Mouse (Mus musculus): ENCODE measurements at regions not wholly inside any gene's neighbourhood (a gene's known extent, or its start where the extent isn't known, plus 50 kb on each side); places are given as distances from the start of the nearest gene placed in this dataset.
"Not testable (repeated sequence)": the region's sequence is repeated elsewhere in the genome, so short reads cannot be mapped to it uniquely, and the experiment has no call there.

DNA sequence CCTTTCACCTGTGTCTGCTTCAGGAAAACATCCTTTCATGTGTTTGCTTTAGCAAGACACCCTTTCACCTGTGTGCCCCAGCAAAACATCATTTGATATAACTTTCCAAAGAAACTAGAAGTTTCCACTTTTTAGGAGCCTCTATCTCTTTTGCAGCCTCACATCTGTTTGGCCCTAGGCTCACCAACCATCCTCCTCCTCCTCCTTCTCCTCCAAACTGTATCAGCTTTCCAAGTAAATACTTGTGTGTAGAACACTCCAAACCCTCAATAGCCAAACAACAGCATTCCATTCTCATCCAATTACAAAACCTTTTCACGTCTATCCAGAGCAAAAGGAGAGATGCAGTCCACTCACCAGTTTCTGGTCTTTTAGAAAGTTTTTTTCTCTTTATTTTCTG, 133.1 kb downstream of the Zxdb start:
- no peak overlapping the region for H3K4me3 ChIP-seq (ENCODE audit: insufficient read depth, poor library complexity, severe bottlenecking)
- H3K27me3 ChIP-seq (ENCODE audit: control insufficient read depth, insufficient read depth, insufficient read length), result no peaks in the 10 kb centered on the region
- no peak overlapping the region for H3ac ChIP-seq (ENCODE audit: control insufficient read depth, insufficient read length, low read depth)
- no peaks in the 10 kb centered on the region for H3K79me2 ChIP-seq (ENCODE audit: control insufficient read depth, insufficient read depth)
- H3K79me3 ChIP-seq (ENCODE audit: low read depth), result no peaks in the 10 kb centered on the region
- TF ChIP-seq MYOG (IDR thresholded peaks at IDR 0.05; ENCODE audit: control insufficient read depth, extremely low read depth, insufficient read length), result no peak
- TF ChIP-seq CTCF (IDR thresholded peaks at IDR 0.05; ENCODE audit: control insufficient read depth, insufficient read depth, insufficient read length), result no peak
- TF ChIP-seq CEBPB (IDR thresholded peaks at IDR 0.05; ENCODE audit: low read depth), result no peak
- TF ChIP-seq FOSL1 (IDR thresholded peaks at IDR 0.05; ENCODE audit: insufficient read depth, low read length, poor library complexity, severe bottlenecking), result no peak
- no peak for TF ChIP-seq USF1 (IDR thresholded peaks at IDR 0.05; ENCODE audit: low read depth)
- TF ChIP-seq MYOD1 (IDR thresholded peaks at IDR 0.05; ENCODE audit: control insufficient read depth, insufficient read length, low read depth), result no peak
- no peak for TF ChIP-seq MAX (IDR thresholded peaks at IDR 0.05)
- H3K36me3 ChIP-seq (ENCODE audit: control insufficient read depth, insufficient read depth), result no peaks in the 10 kb centered on the region

DNA sequence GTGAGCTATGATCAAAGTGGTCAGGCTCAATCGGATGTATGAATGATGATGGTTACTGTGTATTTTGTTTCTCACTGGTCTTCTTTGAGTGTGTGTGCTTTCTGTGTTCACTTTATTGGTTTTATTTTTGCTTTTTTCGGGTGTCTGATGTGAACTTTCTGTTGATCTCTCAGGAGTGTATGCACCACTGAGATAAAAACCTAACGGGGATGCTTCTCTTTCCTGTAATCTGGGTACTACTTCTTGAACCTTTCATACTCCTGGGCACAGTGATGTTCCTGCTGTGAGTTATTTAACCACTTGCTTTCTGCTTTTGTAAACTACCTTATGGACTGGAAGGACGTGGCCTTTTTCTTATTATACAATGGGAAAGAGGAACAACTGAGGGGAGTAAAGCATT, 133.6 kb downstream of the Zxdb start:
- Histone ChIP-seq H3K79me2 (ENCODE audit: control insufficient read depth, insufficient read depth) (no peaks in the 10 kb centered on the region), H3K4me3 (ENCODE audit: insufficient read depth, poor library complexity, severe bottlenecking) (no peak overlapping the region), H3K79me3 (ENCODE audit: low read depth) (no peaks in the 10 kb centered on the region), H3K36me3 (ENCODE audit: control insufficient read depth, insufficient read depth) (no peaks in the 10 kb centered on the region), H3K27me3 (ENCODE audit: control insufficient read depth, insufficient read depth, insufficient read length) (no peaks in the 10 kb centered on the region), H3ac (ENCODE audit: control insufficient read depth, insufficient read length, low read depth) (no peak overlapping the region)
- no peak for TF ChIP-seq MAX (IDR thresholded peaks at IDR 0.05)
- no peak for TF ChIP-seq MYOG (IDR thresholded peaks at IDR 0.05; ENCODE audit: control insufficient read depth, extremely low read depth, insufficient read length)
- TF ChIP-seq CEBPB (IDR thresholded peaks at IDR 0.05; ENCODE audit: low read depth), result no peak
- no peak for TF ChIP-seq CTCF (IDR thresholded peaks at IDR 0.05; ENCODE audit: control insufficient read depth, insufficient read depth, insufficient read length)
- no peak for TF ChIP-seq MYOD1 (IDR thresholded peaks at IDR 0.05; ENCODE audit: control insufficient read depth, insufficient read length, low read depth)
- TF ChIP-seq USF1 (IDR thresholded peaks at IDR 0.05; ENCODE audit: low read depth), result no peak
- no peak for TF ChIP-seq FOSL1 (IDR thresholded peaks at IDR 0.05; ENCODE audit: insufficient read depth, low read length, poor library complexity, severe bottlenecking)

DNA sequence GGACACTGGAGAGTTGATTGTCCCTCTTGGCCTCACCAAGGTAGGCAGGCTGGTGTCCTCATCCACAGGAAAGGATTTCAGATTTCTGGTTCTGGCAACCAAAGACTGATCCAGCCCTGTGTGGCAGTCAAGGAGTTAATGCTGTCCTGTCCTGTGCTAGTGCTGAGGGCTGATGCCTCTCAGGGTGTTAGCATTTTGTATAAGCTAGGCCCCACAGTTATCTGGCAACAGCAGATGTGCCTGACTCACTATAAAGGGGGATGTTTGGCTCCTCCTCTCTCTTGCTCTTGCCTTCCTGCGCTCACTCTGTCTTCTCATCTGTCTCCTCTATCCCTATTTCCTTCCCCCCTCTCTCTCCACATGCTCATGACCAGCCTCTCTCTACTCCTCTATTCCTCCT, 138.8 kb downstream of the Zxdb start:
- TF ChIP-seq FOSL1 (IDR thresholded peaks at IDR 0.05; ENCODE audit: insufficient read depth, low read length, poor library complexity, severe bottlenecking) (no peak), MYOG (IDR thresholded peaks at IDR 0.05; ENCODE audit: control insufficient read depth, extremely low read depth, insufficient read length) (no peak)
- no peaks in the 10 kb centered on the region for H3K27me3 ChIP-seq (ENCODE audit: control insufficient read depth, insufficient read depth, insufficient read length)
- no peak overlapping the region for H3ac ChIP-seq (ENCODE audit: control insufficient read depth, insufficient read length, low read depth)
- H3K36me3 ChIP-seq (ENCODE audit: control insufficient read depth, insufficient read depth), result no peaks in the 10 kb centered on the region
- no peaks in the 10 kb centered on the region for H3K79me2 ChIP-seq (ENCODE audit: control insufficient read depth, insufficient read depth)
- no peaks in the 10 kb centered on the region for H3K79me3 ChIP-seq (ENCODE audit: low read depth)
- H3K4me3 ChIP-seq (ENCODE audit: insufficient read depth, poor library complexity, severe bottlenecking), result no peak overlapping the region

DNA sequence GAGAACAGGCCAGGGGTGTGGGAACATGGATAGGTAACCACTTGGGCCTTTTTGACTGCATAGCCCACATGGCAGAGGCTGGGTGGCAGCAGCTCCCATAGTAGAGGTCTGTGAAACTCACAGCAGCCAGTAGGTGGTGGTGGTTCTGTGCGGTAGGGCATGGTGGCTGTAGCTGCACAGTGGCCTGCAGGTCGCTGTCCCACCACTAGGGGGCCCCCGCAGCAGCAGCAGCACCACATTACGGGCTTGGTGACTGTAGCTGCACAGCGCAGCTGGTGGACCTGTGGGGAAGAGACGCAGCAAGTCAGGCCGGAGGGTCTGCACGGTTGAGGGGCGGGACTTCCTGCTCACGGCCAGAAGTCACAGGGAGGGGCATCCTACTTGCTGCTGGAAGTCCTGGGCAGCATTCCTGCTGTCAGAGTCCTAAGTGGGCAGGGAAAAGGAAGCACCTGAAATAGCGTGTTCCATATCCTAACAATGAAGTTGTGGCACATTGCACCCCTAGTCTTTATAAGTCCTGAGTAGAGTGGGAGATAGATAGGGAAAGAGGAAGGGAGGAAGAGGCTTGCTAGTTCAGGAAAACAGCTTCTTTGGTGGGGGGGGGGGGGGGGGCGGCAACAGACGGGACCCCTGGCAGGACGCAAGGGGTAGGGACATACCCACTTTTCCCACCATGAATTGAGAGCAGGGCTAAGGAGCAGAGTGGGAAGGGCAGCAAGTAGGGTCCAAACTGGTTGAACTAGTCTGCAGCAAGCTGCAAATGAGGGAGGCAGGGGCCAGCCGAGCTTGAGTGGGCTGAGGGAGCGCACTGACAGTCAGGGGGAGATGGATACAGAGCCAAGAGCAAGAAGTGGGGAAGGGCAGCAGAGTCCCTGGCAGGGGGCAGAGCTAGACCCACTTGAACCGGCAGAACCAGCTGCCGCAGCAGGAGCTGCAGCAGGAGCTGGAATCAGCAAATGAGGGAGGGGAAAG, 141.4 kb downstream of the Zxdb start:
- Histone ChIP-seq H3K79me3 (ENCODE audit: low read depth) (no peaks in the 10 kb centered on the region), H3ac (ENCODE audit: control insufficient read depth, insufficient read length, low read depth) (no peak overlapping the region), H3K4me3 (ENCODE audit: insufficient read depth, poor library complexity, severe bottlenecking) (no peak overlapping the region), H3K36me3 (ENCODE audit: control insufficient read depth, insufficient read depth) (no peaks in the 10 kb centered on the region), H3K79me2 (ENCODE audit: control insufficient read depth, insufficient read depth) (no peaks in the 10 kb centered on the region), H3K27me3 (ENCODE audit: control insufficient read depth, insufficient read depth, insufficient read length) (no peaks in the 10 kb centered on the region)
- TF ChIP-seq CEBPB (IDR thresholded peaks at IDR 0.05; ENCODE audit: low read depth) (no peak), MAX (IDR thresholded peaks at IDR 0.05) (peak; percentile 24), CTCF (IDR thresholded peaks at IDR 0.05; ENCODE audit: control insufficient read depth, insufficient read depth, insufficient read length) (peak; percentile 99)

DNA sequence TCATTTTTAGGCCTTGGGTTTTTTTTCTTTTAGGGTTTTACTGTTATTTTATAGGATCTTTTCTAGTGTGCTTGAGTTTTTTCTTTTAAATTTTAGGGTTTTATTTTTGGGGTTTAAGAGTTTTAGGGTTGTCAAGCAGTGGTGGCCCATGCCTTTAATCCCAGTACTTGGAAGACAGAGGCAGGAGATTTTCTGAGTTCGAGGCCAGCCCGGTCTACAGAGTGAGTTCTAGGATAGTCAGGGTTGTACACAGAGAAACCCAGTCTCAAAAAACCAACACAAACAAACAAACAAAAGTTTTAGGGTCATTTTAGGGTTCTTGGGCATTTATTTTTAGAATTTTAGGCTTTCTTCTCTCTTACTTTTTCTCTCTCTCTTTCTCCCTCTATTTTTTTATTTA, 142.9 kb downstream of the Spin4 start:
- not testable (repeated sequence) for H3K79me2 ChIP-seq (ENCODE audit: control insufficient read depth, insufficient read depth); H3K79me3 ChIP-seq (ENCODE audit: low read depth); H3K4me3 ChIP-seq (ENCODE audit: insufficient read depth, poor library complexity, severe bottlenecking); H3K27me3 ChIP-seq (ENCODE audit: control insufficient read depth, insufficient read depth, insufficient read length); H3K36me3 ChIP-seq (ENCODE audit: control insufficient read depth, insufficient read depth); H3ac ChIP-seq (ENCODE audit: control insufficient read depth, insufficient read length, low read depth)
